Mouse (Mus musculus) forebrain, embryonic 15.5 days (tissue): ENCODE data around the gene Rsad1. TPM values are rescaled to one million over a fixed set of nuclear protein-coding genes. Genes with fewer than 3 reads are reported as not detected.

Source experiments
- ATAC-seq: fragments of 200-750 bp; cut with Nextera tagmentation; replicated peaks from 2 replicates; pipeline ENCODE4 v1.8.0; 2017; ENCODE audit warnings: mild to moderate bottlenecking, moderate TSS enrichment, moderate library complexity
- H3K27ac ChIP-seq: fragments of 300-500 bp; sonication (generic); replicated peaks from 2 replicates; pipeline ENCODE4 v1.5.1; 2015; ENCODE audit warnings: mild to moderate bottlenecking, inconsistent platforms
- H3K27me3 ChIP-seq: fragments of 300-500 bp; sonication (generic); 2 replicates; pipeline ENCODE4 v1.6.1; 2015; ENCODE audit warnings: inconsistent platforms
- H3K36me3 ChIP-seq: fragments of 300-500 bp; sonication (generic); 2 replicates; pipeline ENCODE4 v1.6.1; 2015; ENCODE audit warnings: mild to moderate bottlenecking, inconsistent platforms
- H3K4me1 ChIP-seq: fragments of 300-500 bp; sonication (generic); 2 replicates; pipeline ENCODE4 v1.6.1; 2015; ENCODE audit warnings: inconsistent platforms
- H3K4me2 ChIP-seq: fragments of 300-500 bp; sonication (generic); replicated peaks from 2 replicates; pipeline ENCODE4 v1.6.1; 2015; ENCODE audit warnings: mild to moderate bottlenecking, inconsistent platforms
- H3K4me3 ChIP-seq: fragments of 300-500 bp; sonication (generic); 2 replicates; pipeline ENCODE4 v1.5.1; 2015; ENCODE audit warnings: mild to moderate bottlenecking, inconsistent platforms
- H3K9ac ChIP-seq: fragments of 300-500 bp; sonication (generic); replicated peaks from 2 replicates; pipeline ENCODE4 v1.6.1; 2015; ENCODE audit warnings: mild to moderate bottlenecking, inconsistent platforms
- H3K9me3 ChIP-seq: fragments of 300-500 bp; sonication (generic); 2 replicates; pipeline ENCODE4 v1.6.1; 2016; ENCODE audit warnings: inconsistent platforms
- WGBS: fragments of 180-500 bp; shearing (Covaris S2); methylation state at CpG from one replicate; pipeline ENCODE4 v1.1.7; 2015; ENCODE audit warnings: mixed read lengths; 5-methylcytosine and 5-hydroxymethylcytosine counted together
- polyA plus RNA-seq: library from polyadenylated mRNA; unstranded; fragments of >200 nt; fragmentation: Nextera tagmentation; extraction: Ambion mirVana; gene quantifications from 2 replicates; pipeline ENCODE4 v1.2.1, GENCODE M21; 2015

Rsad1 gene
- polyA plus RNA-seq, 1 experiment from 2014 or later = 5.7 TPM

GRCm38 (mm10) chr11:94501482-94501881 is 47.6 kb downstream of the Rsad1 start:
- H3K4me1 ChIP-seq = peaks cover 23% of the 10 kb centered on the region
- no peak for ATAC-seq

GRCm38 (mm10) chr11:94500362-94500761 is 48.7 kb downstream of the Rsad1 start:
- peaks cover 11% of the 10 kb centered on the region; the same call in 1 of the 2 replicates for H3K27me3 ChIP-seq
- H3K4me1 ChIP-seq = peaks cover 23% of the 10 kb centered on the region
- no peaks in the 10 kb centered on the region for H3K36me3 ChIP-seq
- H3K9ac ChIP-seq = no peak overlapping the region
- WGBS = 37% methylated on average over 8 of the region's 8 CpGs
- no peaks in the 10 kb centered on the region for H3K9me3 ChIP-seq
- no peak overlapping the region for H3K4me3 ChIP-seq
- no peak overlapping the region for H3K4me2 ChIP-seq
- ATAC-seq = no peak
- H3K27ac ChIP-seq = no peak overlapping the region

More at GRCm38 (mm10) chr11:94501482-94501881, 47.6 kb downstream of the Rsad1 start:
- no peak overlapping the region for H3K27ac ChIP-seq
- H3K9ac ChIP-seq = no peak overlapping the region
- WGBS = 91% methylated on average over 8 of the region's 8 CpGs
- peaks cover 11% of the 10 kb centered on the region; the same call in 1 of the 2 replicates for H3K27me3 ChIP-seq
- H3K4me2 ChIP-seq = no peak overlapping the region
- no peak overlapping the region for H3K4me3 ChIP-seq
- no peaks in the 10 kb centered on the region for H3K9me3 ChIP-seq
- H3K36me3 ChIP-seq = no peaks in the 10 kb centered on the region

GRCm38 (mm10) chr11:94499661-94500152 is 49.3 kb downstream of the Rsad1 start, which contains the start of gene Epn3:
TSS of gene Epn3 (minus strand) at chr11:94499974.
- no peaks in the 10 kb centered on the region for H3K36me3 ChIP-seq
- peak within 1 kb of the TSS; percentile 45 for H3K4me2 ChIP-seq
- 0 out of 2 replicates have a peak, but pooled peaks have one; percentile 49 for ATAC-seq
- H3K4me1 ChIP-seq = peaks cover 23% of the 10 kb centered on the region
- H3K9ac ChIP-seq = peak within 1 kb of the TSS; percentile 18; the same call in 1 of the 2 replicates
- H3K27ac ChIP-seq = no peak within 1 kb of the TSS
- H3K4me3 ChIP-seq = peak within 1 kb of the TSS; percentile 24
- H3K27me3 ChIP-seq = peaks cover 11% of the 10 kb centered on the region; the same call in 1 of the 2 replicates
- 2% methylated on average over 26 of the region's 26 CpGs for WGBS
- H3K9me3 ChIP-seq = no peaks in the 10 kb centered on the region

- ATAC-seq = peak; percentile 24; the same call in 1 of the 2 replicates
- Histone ChIP-seq H3K9me3 (no peaks in the 10 kb centered on the region), H3K27me3 (peaks cover 11% of the 10 kb centered on the region; the same call in 1 of the 2 replicates), H3K36me3 (no peaks in the 10 kb centered on the region), H3K4me2 (peak overlapping the region; percentile 45), H3K4me1 (peaks cover 23% of the 10 kb centered on the region), H3K27ac (no peak overlapping the region), H3K9ac (no peak overlapping the region), H3K4me3 (peak overlapping the region; percentile 24)
- 8% methylated on average over 2 of the region's 2 CpGs for WGBS
Observed at GRCm38 (mm10) chr11:94499035-94499434, 50.0 kb downstream of the Rsad1 start.

GRCm38 (mm10) chr11:94498093-94498996 is 50.7 kb downstream of the Rsad1 start:
- no peak overlapping the region for H3K27ac ChIP-seq
- no peaks in the 10 kb centered on the region for H3K36me3 ChIP-seq
- peaks cover 23% of the 10 kb centered on the region for H3K4me1 ChIP-seq
- peaks cover 11% of the 10 kb centered on the region; the same call in 1 of the 2 replicates for H3K27me3 ChIP-seq
- peak overlapping the region; percentile 45 for H3K4me2 ChIP-seq
- H3K9me3 ChIP-seq = no peaks in the 10 kb centered on the region
- peak overlapping the region; percentile 27; the same call in 1 of the 2 replicates for H3K9ac ChIP-seq
- WGBS = 13% methylated on average over 19 of the region's 19 CpGs
- 0 out of 2 replicates have a peak overlapping the region, but pooled peaks have one; percentile 2 for H3K4me3 ChIP-seq
- ATAC-seq = peak; percentile 39; the same call in 1 of the 2 replicates

- H3K4me1 ChIP-seq = peaks cover 30% of the 10 kb centered on the region
- H3K9ac ChIP-seq = no peak overlapping the region
- no peak overlapping the region for H3K27ac ChIP-seq
- no peaks in the 10 kb centered on the region for H3K36me3 ChIP-seq
- H3K9me3 ChIP-seq = no peaks in the 10 kb centered on the region
- ATAC-seq = no peak
- no peak overlapping the region for H3K4me2 ChIP-seq
- H3K4me3 ChIP-seq = no peak overlapping the region
- WGBS = 82% methylated on average over 3 of the region's 3 CpGs
- peaks cover 8% of the 10 kb centered on the region; the same call in 1 of the 2 replicates for H3K27me3 ChIP-seq
Observed at GRCm38 (mm10) chr11:94495415-94495814, 53.6 kb downstream of the Rsad1 start.

- peak overlapping the region; percentile 84 for H3K4me2 ChIP-seq
- no peak overlapping the region for H3K27ac ChIP-seq
- peaks cover 7% of the 10 kb centered on the region for H3K4me1 ChIP-seq
- WGBS = 69% methylated on average over 7 of the region's 7 CpGs
- H3K4me3 ChIP-seq = peak overlapping the region; percentile 66
- H3K36me3 ChIP-seq = no peaks in the 10 kb centered on the region
- no peaks in the 10 kb centered on the region for H3K27me3 ChIP-seq
- H3K9ac ChIP-seq = peak overlapping the region; percentile 81; the same call in 1 of the 2 replicates
- no peaks in the 10 kb centered on the region for H3K9me3 ChIP-seq
- peak; percentile 1; the same call in 1 of the 2 replicates for ATAC-seq
Observed at GRCm38 (mm10) chr11:94491749-94492099, 57.3 kb downstream of the Rsad1 start.

GRCm38 (mm10) chr11:94491035-94491748 is 57.9 kb downstream of the Rsad1 start:
- Histone ChIP-seq H3K4me2 (peak overlapping the region; percentile 84), H3K27ac (peak overlapping the region; percentile 55), H3K4me1 (peaks cover 8% of the 10 kb centered on the region), H3K36me3 (no peaks in the 10 kb centered on the region), H3K4me3 (peak overlapping the region; percentile 66), H3K9me3 (no peaks in the 10 kb centered on the region), H3K9ac (peak overlapping the region; percentile 81), H3K27me3 (no peaks in the 10 kb centered on the region)
- ATAC-seq = peak; percentile 76
- 4% methylated on average over 55 of the region's 55 CpGs for WGBS

Other genes with a start within 250 kb of the Rsad1 start
- 153 and 156 TPM in 2 replicates for gene Luc7l3, start 227.3 kb downstream of the Rsad1 start, polyA plus RNA-seq
- 15.9 and 17.2 TPM in 2 replicates for gene Ankrd40, start 221.3 kb downstream of the Rsad1 start, polyA plus RNA-seq
- gene Abcc3, start 156.3 kb downstream of the Rsad1 start, polyA plus RNA-seq = 0.60 and 0.66 TPM in 2 replicates
- 6.8 and 9.2 TPM in 2 replicates for gene Cacna1g, start 75.1 kb downstream of the Rsad1 start, polyA plus RNA-seq
- gene Spata20, start 63.1 kb downstream of the Rsad1 start, polyA plus RNA-seq = 0.38 and 0.86 TPM in 2 replicates
- gene Epn3, start 49.3 kb downstream of the Rsad1 start, polyA plus RNA-seq = 0.66 and 0.75 TPM in 2 replicates
- gene Mycbpap, start 27.5 kb downstream of the Rsad1 start, polyA plus RNA-seq = 1.7 and 2.7 TPM in 2 replicates
- 0.14 and 0.17 TPM in 2 replicates for gene Chad, start 15.8 kb upstream of the Rsad1 start, polyA plus RNA-seq
- gene Acsf2, start 52.6 kb upstream of the Rsad1 start, polyA plus RNA-seq = 1.0 and 1.3 TPM in 2 replicates
- 160 and 164 TPM in 2 replicates for gene Lrrc59, start 80.5 kb upstream of the Rsad1 start, polyA plus RNA-seq
- 123 and 127 TPM in 2 replicates for gene Mrpl27, start 104.5 kb upstream of the Rsad1 start, polyA plus RNA-seq
- 9.7 and 11.2 TPM in 2 replicates for gene Eme1, start 104.7 kb upstream of the Rsad1 start, polyA plus RNA-seq
- 9.3 and 11.7 TPM in 2 replicates for gene Xylt2, start 128.3 kb upstream of the Rsad1 start, polyA plus RNA-seq
- not detected in 2 replicates for gene Gm11541, start 155.2 kb upstream of the Rsad1 start, polyA plus RNA-seq
- 0.15 TPM in 1 of 2 replicates, not detected in the other for gene Cdc34b, start 192.5 kb upstream of the Rsad1 start, polyA plus RNA-seq
- 0.13 TPM in 1 of 2 replicates, not detected in the other for gene Tmem92, start 233.4 kb upstream of the Rsad1 start, polyA plus RNA-seq